Mouse (Mus musculus) left cerebral cortex, adult 11 months (tissue): Measurements from ENCODE around the gene Gm9903.

Experiments
- DNase-seq: peaks from one replicate; pipeline ENCODE4 v3.0.0; 2022; ENCODE audit warnings: low spot score

Gm9903 gene

DNA sequence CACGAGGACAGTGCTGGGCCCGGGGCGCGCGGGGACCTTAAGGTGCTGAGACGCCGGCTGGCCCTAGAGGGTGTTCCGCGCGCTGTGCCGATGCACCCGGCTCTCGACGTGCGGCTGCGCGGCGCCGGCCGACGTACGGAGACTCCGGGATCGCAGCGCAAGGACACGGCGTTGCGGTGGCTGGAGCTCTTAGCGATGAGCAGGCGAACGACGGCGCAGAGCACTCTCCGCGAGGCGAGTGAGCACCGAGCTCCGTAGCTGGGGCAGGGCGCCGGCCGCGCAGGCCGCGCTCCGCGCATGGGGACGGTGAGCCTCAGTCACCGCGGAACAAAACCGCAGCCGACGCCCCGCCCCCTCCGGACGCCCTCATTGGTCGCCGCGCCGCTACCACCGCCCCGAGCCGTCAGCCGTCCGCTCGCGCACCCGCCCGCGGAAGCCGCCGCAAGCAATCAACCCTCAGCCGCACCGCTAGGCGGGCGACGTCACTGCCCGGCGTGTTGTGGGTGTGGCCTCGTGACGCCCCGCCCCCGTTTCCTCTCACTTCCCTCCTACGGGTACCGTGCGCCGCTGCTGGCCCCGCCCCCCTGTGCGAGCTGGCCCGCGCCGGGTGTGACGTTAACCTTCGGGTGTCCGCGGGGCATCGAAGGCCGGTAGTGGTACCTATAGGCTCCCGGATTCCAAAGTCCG is at the start of gene Gm9903, which contains the start of gene Fam53a:
Gene Gm9903, plus strand, starts transcription at position 625 of the 687 bp plus-strand sequence.
Gene Fam53a, minus strand, starts transcription at position 335 of the 687 bp plus-strand sequence.
- DNase-seq = peak; percentile 99

DNA sequence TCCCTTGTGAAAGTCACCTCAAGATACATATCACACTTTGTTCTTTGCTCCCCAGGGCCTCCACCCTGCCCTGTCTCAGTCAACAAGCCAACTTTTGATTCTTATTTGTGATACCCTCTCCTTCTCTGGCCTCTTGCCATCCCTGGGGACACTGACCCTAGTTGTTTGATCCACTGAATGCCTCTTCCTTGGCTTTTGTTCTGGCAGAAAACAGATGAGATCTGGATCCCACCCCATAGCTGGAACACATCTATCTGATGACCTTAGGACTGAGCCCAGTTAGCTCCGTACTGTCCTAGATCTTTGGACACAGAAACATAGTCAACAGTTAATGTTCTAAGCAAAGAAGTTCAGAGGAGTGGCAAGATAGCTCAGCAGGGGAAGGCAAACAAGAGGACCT is 49.4 kb upstream of the Gm9903 start:
- DNase-seq = no peak

DNA sequence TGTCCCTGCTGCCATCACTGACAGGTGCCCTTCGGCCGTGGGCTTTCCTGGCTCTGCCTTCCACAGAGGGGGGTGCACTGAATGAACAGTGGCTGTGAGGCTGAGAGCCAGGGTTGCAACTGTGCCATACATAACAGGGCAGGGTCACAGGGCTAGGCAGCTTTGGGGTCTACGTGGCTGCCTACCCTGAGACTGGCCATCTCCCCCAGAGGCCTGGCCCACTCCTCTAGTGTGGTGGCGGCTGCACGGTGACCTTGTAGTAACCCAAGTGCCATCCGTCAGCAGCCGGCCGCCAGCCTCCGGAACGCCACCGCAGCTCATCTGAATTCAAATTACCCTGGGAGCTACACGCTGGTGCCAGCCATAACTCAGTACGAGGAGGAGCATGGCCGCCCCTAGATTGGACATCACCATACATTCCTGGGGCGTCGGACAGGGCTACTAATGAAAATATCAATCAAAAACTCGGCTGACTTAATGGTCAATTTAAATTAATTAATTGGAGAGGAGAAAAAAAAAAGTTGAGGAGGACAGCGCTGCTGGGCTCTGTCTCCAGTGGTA is 42.1 kb upstream of the Gm9903 start:
- no peak for DNase-seq

- no peak for DNase-seq
These were observed 41.7 kb upstream of the Gm9903 start for GRCm38 (mm10) chr5:33588066-33588465.

DNA sequence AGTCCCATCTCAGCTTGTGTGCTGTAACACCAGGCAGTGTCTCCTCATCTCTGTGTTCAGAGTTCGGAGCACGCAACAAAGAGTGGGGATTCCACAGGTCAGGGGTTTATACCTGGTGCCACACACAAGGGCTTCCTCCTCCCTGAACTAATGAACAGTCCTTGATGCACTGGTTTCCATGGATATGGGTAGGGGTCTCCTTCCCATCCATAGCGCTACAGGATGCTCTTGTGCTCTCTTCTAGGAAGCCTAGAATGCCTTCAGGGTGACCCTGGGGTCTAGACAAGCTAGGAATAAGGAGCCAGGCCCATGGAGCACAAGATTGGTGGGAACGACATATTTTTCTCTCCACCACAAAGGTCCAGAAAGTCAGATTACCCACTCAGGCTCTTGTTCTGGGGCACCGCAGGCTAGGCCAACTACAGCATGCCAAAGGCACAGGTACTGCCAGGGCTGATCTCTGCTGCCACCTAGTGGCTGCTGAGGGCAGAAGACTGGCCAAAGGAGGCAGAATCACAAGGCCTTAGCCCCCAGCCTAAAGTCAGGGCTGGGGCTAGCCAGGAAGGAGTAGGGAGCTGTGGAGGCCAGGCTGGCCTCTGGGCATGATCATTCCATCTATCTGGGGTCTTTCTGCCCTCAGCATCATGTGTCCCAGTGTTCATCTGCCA is 40.4 kb upstream of the Gm9903 start:
- peak; percentile 55 for DNase-seq

DNA sequence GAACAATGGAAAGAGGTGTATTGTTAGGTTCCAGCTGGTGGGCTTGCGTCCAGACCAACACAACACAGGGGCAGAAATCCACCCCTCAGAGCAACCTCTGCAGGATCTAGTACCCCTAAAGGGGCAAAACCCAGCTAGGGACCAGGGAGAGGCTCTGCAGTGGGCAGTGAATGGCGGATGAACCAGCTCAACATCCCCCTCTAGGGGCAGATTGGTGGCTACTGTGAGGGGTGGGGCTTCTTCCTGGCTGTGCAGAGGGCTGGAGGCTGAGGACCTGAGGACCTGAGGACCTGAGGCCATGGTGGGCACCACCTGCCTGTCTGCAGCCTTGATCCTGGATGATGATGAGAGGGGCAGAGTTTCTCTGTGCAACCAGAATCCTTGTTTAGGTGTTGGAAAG is 36.1 kb upstream of the Gm9903 start:
- no peak for DNase-seq

DNA sequence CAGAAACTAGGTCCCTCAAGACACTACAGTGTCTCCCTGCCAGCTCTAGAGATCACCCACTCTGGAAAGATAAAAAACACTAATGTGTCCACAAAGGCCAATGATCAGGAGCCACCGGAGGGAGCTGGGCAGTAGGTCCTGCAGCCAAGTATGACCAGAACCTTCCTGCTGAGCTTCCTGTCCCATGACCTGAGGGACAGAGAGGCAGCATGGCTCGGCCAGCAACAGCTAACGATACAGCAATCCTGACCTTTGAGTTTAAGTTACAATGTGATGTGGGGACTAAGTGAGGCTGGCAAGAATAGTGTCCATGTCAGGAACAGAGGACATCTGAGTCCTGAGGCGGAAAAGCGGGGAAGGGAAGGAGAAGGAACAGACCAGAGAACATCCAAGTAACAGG is 24.4 kb upstream of the Gm9903 start:
- DNase-seq = no peak

DNA sequence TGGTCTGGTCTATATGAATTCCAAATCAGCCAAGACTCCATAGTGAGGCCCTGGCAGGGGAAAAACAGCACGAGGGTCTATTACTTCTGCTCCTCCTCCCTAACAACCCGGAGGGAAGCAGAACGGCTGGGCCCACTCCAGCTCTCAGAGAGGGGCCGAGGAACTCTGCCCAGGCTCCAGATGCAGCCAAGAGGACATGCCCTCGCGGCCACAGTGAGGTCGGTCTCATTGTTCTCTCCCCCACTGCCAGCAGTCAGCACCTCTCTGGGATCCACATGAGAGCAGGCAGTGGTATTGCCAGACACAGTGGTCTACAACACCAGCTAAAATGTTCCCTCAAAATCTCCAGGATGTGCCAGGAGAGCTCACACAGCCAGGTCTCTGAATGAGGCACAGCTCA is 23.1 kb upstream of the Gm9903 start:
- DNase-seq = no peak

DNA sequence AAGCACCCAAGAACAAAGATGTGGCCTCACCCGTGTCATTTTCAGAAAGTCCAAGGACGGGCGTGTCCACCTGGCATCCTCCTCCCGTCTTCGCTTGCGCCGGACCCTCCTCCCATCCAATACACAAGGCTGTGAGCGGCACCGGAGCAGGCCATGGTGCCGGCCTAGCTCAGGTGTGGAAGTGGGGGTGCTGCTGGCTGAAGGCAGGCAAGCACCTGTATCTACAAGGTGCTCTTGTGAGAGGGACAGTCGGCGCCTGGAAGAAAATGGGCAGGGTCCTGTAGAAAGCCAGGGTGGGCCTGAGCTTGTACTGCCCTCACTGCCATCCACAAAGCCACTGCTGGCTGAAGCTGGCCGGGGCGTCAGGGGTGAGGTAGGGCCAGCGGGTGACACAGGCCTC is 22.3 kb upstream of the Gm9903 start:
- no peak for DNase-seq

GRCm38 (mm10) chr5:33609226-33609625 is 20.5 kb upstream of the Gm9903 start:
- no peak for DNase-seq

- DNase-seq = no peak
These were observed 17.9 kb upstream of the Gm9903 start for GRCm38 (mm10) chr5:33611795-33612194.

DNA sequence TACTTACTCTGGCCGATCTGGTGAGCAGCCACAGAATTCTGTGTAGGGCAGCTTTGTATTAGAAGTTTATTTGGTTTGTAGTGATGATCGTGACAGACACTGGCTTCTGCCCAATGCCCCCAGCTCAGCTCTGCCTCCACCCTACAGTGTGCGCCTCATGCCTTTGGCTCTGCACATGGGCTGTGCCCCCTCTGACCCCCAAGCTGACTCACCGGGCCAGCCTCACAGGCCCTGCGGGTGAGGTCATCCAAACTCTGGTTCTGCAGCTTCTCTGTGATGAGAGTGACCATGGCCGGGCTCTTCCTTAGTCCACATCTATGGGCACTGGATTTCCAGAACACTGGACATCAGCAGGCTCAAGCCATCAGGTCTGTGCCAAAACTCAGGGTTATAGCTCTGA is 15.3 kb upstream of the Gm9903 start:
- DNase-seq = no peak

- DNase-seq = no peak
These were observed 7.1 kb upstream of the Gm9903 start for GRCm38 (mm10) chr5:33622671-33623070.

DNA sequence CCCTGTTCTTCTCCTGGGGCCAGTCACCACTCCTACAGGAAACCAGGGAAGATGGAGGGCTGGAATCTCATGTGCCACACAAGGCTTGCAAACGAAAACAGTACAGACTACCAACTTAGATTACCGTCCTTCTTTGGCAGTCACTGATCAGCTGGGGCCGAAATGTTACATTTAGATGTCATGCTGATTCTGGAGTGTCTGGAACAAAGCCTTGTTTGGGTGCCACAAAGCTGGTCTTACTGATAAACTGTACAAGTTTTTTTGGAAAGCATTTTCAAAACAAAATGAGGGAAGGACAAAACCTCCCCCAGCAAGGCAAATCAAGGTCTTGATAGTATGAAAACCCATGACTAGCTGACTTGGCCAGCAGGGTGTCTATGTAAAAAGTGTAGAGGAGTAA is 6.0 kb upstream of the Gm9903 start:
- no peak for DNase-seq

DNA sequence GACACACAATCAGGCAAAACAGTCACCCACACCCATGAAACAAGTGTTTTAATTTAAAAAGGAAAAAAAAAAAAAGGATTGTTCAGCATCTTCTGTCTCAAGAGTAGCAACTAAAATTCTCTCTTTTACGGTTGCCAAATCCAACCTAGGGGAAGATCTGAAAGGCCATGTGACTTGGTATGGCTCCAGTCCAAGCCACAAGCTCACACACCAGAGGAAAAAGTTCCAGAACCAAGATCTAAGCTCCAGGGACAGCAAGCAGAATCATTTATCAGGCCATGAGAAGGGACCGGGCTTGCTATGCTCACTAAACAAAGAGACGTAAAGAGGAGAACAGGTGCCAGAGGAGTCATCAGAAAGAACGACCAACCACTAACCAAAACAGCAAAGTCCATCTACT is 1.8 kb upstream of the Gm9903 start:
- DNase-seq = no peak

GRCm38 (mm10) chr5:33628820-33629300 is 865 bp upstream of the Gm9903 start:
- peak; percentile 32 for DNase-seq

- DNase-seq = no peak
These were observed 336 bp downstream of the Gm9903 start for GRCm38 (mm10) chr5:33630061-33630460.

DNA sequence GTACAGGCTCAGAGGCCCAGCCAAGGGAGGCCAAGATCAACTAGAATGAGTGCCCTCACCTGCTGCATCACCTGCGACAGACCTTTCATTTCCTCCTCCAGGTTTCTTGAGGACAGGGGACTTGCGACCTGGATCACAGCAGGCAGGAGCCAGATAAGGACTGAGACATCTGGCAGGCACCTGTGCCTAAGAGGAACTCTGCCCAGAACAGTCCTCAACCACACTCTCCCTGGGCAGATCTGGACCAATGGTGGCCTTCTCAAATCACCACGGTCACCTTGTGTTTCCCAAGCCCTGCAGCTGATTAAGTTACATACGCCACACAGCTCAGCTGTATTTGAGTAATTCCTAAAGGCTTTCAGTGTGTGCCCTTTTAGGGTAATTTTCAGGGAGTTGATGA is 890 bp downstream of the Gm9903 start:
- DNase-seq = no peak

- no peak for DNase-seq
These were observed 2.8 kb downstream of the Gm9903 start for GRCm38 (mm10) chr5:33632526-33632925.

- no peak for DNase-seq
These were observed 5.6 kb downstream of the Gm9903 start for GRCm38 (mm10) chr5:33635361-33635760.

DNA sequence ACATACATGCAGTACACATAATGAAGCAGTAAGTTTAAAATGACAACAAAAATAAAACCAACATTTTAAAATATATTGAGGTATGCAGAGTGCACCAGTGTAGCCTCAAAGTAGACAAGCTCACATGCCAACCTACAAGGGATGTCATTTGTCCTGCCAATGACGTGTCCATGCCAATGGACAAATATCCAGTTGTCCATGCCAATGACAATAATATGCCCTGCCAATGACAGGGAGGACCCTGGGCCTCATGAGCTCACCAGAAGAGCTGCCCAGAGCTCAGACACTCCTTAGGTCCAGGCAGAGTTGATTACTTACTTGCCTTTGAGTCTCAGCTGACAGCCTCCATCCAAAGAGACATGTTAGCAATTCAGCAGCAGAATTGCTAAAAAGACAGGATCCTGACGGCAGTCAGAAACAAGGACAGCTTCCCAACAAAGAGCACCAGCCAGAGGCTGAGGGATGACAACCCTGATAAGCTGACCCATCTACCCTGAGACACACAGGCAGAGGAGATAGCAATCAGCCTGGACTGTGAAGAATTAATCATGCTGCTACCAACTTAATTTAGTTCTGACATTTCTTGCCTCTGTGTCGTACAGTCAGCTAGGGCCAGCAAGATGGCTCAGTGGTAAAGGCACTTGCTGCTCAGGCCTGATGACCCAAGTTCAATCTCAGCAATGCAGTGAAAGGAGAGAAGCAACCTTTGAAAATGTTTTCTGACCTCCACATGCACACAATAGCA is 8.1 kb downstream of the Gm9903 start:
- DNase-seq = no peak

DNA sequence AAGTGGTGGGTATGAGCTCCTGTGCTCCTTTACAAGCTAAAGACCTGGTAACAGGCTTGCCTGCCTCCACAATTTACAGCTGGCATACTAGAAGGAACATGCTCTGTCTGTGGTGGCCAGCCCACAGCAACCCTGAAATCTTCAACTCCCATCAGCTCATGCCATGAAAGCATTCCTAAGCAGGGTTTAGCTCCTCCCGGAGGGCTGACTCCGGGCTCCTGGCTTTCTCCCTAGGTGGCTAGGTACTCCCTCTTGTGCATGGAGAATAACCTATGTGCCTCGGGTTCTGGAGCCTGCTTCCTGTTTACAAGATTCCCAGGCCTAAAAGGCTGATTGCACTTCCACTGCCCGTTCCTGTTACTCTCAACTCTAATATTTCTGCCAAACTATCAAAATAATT is 9.1 kb downstream of the Gm9903 start:
- no peak for DNase-seq

DNA sequence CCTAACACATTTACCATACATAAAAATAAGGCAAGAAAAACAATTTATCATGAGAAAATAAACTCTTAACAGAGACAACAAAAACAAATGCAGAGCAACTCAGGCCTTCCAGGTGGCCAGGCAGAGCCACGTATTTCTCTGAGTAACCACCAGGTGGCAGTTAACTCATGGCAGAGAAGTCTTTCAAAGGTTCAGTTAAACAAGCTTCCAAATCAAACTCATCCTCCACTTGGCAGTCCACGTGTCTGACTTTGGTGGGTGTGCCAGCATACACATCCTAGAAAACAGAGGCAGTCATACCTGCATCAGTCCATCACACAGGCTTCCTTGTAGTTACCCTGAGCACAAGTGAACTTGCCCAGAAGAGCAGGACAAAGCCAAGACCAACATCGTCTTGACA is 10.9 kb downstream of the Gm9903 start:
- DNase-seq = no peak
